Mouse (Mus musculus): ENCODE data around the gene Otulin. TPM values are rescaled to one million over a fixed set of nuclear protein-coding genes. Genes with fewer than 3 reads are reported as not detected.

Gene Otulin
- total and polyA plus RNA-seq, 3 experiments = 65.5 to 70.6 TPM; not detected in 1

DNA sequence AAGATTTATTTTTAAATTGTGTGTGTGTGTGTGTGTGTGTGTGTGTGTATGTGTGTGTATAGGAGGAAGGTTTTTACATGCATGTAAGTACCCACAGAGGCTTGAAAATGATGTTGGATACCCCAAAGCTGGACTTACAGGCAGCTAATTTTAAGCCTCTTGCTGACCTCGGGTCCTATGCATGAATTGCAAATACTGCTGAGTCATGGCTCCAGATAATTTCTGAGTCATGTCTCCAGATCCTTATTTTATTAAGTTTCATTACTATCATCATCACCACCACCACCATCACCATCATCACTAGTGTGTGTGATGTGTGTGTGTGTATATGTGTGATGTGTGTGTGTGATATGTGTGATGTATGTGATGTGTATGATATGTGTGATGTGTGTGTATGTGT lies 32.2 kb upstream of the Otulin start:
- peaks cover 0 to 22% of the 10 kb centered on the region in 2 experiments; a peak in 2 of 4 replicates for H3K36me3 ChIP-seq (ENCODE audit: control insufficient read depth in 1 of 2, insufficient read depth in 2 of 2, low read length in 2 of 2)
- H3K4me3 ChIP-seq (ENCODE audit: control insufficient read depth in 1 of 2, insufficient read depth in 1 of 2, low read depth in 2 of 2, low read length in 2 of 2) = no peak overlapping the region
- no peak overlapping the region for H3K9ac ChIP-seq (ENCODE audit: control insufficient read depth, low read depth, low read length, poor library complexity, severe bottlenecking)
- H3K27me3 ChIP-seq (ENCODE audit: control insufficient read depth in 1 of 2, insufficient read depth in 2 of 2, low read length in 2 of 2) = no peaks in the 10 kb centered on the region
- TF ChIP-seq TBP (IDR thresholded peaks at IDR 0.05; ENCODE audit: low read depth, low read length) (no peak), ZNF384 (IDR thresholded peaks at IDR 0.05; ENCODE audit: low read depth, low read length) (no peak), JUND (IDR thresholded peaks at IDR 0.05; ENCODE audit: low read depth, low read length) (no peak), ZMIZ1 (IDR thresholded peaks at IDR 0.05; ENCODE audit: low read depth, low read length) (no peak), TCF12 (IDR thresholded peaks at IDR 0.05; ENCODE audit: low read depth, low read length) (no peak), SMC3 (IDR thresholded peaks at IDR 0.05; ENCODE audit: low read depth, low read length) (no peak), RAD21 (IDR thresholded peaks at IDR 0.05; ENCODE audit: low read depth, low read length) (no peak), GABPA (IDR thresholded peaks at IDR 0.05; ENCODE audit: low read depth, low read length) (peak; percentile 90), POLR2AphosphoS5 (IDR thresholded peaks at IDR 0.05; ENCODE audit: borderline replicate concordance, low read depth, low read length) (no peak), MAZ (IDR thresholded peaks at IDR 0.05; ENCODE audit: low read depth, low read length) (no peak), USF1 (IDR thresholded peaks at IDR 0.05; ENCODE audit: low read depth, low read length) (no peak), ZKSCAN1 (IDR thresholded peaks at IDR 0.05; ENCODE audit: low read depth, low read length) (no peak), CHD2 (IDR thresholded peaks at IDR 0.05; ENCODE audit: low read length) (no peak), ETS1 (IDR thresholded peaks at IDR 0.05; ENCODE audit: low read depth, low read length) (peak; percentile 36; the same call in 1 of the 2 replicates), POLR2AphosphoS2 (IDR thresholded peaks at IDR 0.05; ENCODE audit: low read length) (no peak), MYC (IDR thresholded peaks at IDR 0.05; ENCODE audit: low read depth, low read length) (no peak), CHD1 (IDR thresholded peaks at IDR 0.05; ENCODE audit: low read depth, low read length) (no peak), GATA1 (IDR thresholded peaks at IDR 0.05; ENCODE audit: low read depth, low read length) (no peak), MYB (IDR thresholded peaks at IDR 0.05; ENCODE audit: low read depth, low read length) (no peak), UBTF (IDR thresholded peaks at IDR 0.05; ENCODE audit: borderline replicate concordance, insufficient read depth, low read depth, low read length) (no peak), USF2 (IDR thresholded peaks at IDR 0.05; ENCODE audit: borderline replicate concordance in 1 of 2, insufficient read depth in 1 of 2, low read depth in 1 of 2, low read length in 2 of 2) (no peak), HCFC1 (IDR thresholded peaks at IDR 0.05; ENCODE audit: low read depth, low read length) (no peak), POLR2A (IDR thresholded peaks at IDR 0.05; ENCODE audit: control insufficient read depth in 1 of 2, insufficient read depth in 1 of 2, low read depth in 1 of 2, low read length in 2 of 2, poor library complexity in 1 of 2) (no peak), E2F4 (IDR thresholded peaks at IDR 0.05; ENCODE audit: borderline replicate concordance, low read depth, low read length) (no peak), ZC3H11A (IDR thresholded peaks at IDR 0.05; ENCODE audit: low read depth, low read length) (no peak), RCOR1 (IDR thresholded peaks at IDR 0.05; ENCODE audit: low read depth, low read length) (no peak), EP300 (IDR thresholded peaks at IDR 0.05; ENCODE audit: low read depth in 1 of 2, low read length in 2 of 2) (peak; percentile 14 to 65; a peak in 3 of 4 replicates), SIN3A (IDR thresholded peaks at IDR 0.05; ENCODE audit: low read length) (no peak), MEF2A (IDR thresholded peaks at IDR 0.05; ENCODE audit: extremely low read depth, insufficient replicate concordance, low read depth, low read length, poor library complexity, severe bottlenecking) (no peak), ELF1 (IDR thresholded peaks at IDR 0.05; ENCODE audit: low read depth, low read length) (no peak), TAL1 (IDR thresholded peaks at IDR 0.05; ENCODE audit: low read length) (no peak), MAFK (IDR thresholded peaks at IDR 0.05; ENCODE audit: borderline replicate concordance, low read depth, low read length) (peak; percentile 78), CTCF (IDR thresholded peaks at IDR 0.05 in 2 of 3, conservative IDR thresholded peaks at IDR 0.05 in 1 of 3; ENCODE audit: control insufficient read depth in 1 of 3, insufficient read depth in 1 of 3, low read depth in 2 of 3, low read length in 3 of 3, poor library complexity in 1 of 3, severe bottlenecking in 1 of 3) (no peak)
- no peaks in the 10 kb centered on the region; the same call in 1 of the 2 replicates for H3K79me2 ChIP-seq (ENCODE audit: control insufficient read depth, insufficient read depth, low read length, poor library complexity)
- no peak overlapping the region for H3K27ac ChIP-seq (ENCODE audit: control insufficient read depth, low read depth, low read length)
- peak; percentile 52 for DNase-seq (ENCODE audit: low read depth, low spot score)
- H3K4me1 ChIP-seq (ENCODE audit: control insufficient read depth in 1 of 2, insufficient read depth in 2 of 2, low read length in 2 of 2) = peaks cover 14 to 26% of the 10 kb centered on the region in 2 experiments
- H3K9me3 ChIP-seq (replicated peaks; ENCODE audit: insufficient read depth, low read length) = no peaks in the 10 kb centered on the region

Measured in MEL (cell line).